Mouse (Mus musculus): ENCODE results near the gene Egln2.

- TF ChIP-seq CTCF (conservative IDR thresholded peaks at IDR 0.05; ENCODE audit: low read length) (no peak), NANOG (IDR thresholded peaks at IDR 0.05; ENCODE audit: borderline replicate concordance, low read length) (no peak), POU5F1 (IDR thresholded peaks at IDR 0.05; ENCODE audit: borderline replicate concordance, low read length) (no peak)
Observed at GRCm38 (mm10) chr7:27133156-27133555, 33.4 kb downstream of the Egln2 start.

Data from E14TG2a.4 (cell line).